Mouse (Mus musculus) stomach, embryonic 16.5 days (tissue): ENCODE data around the gene Spats1. TPM values are rescaled to one million over a fixed set of nuclear protein-coding genes. Genes with fewer than 3 reads are reported as not detected.
"Not testable (repeated sequence)": the region's sequence is repeated elsewhere in the genome, so short reads cannot be mapped to it uniquely, and the experiment has no call there.

ENCODE experiments used
- ATAC-seq: fragments of 200-750 bp; cut with Nextera tagmentation; 2 replicates; pipeline ENCODE4 v1.8.0; 2017; ENCODE audit warnings: moderate number of reproducible peaks, moderate TSS enrichment; ENCODE audit not compliant: insufficient read depth, low FRiP score
- H3K27ac ChIP-seq: fragments of 300-500 bp; sonication (generic); 2 replicates; pipeline ENCODE4 v1.5.1; 2014; ENCODE audit warnings: low read length
- H3K27me3 ChIP-seq: fragments of 300-500 bp; sonication (generic); 2 replicates; pipeline ENCODE4 v1.6.1; 2014; ENCODE audit warnings: low read length, control low read depth, mixed read lengths; ENCODE audit not compliant: control insufficient read depth, insufficient read depth
- H3K36me3 ChIP-seq: fragments of 300-500 bp; sonication (generic); 2 replicates; pipeline ENCODE4 v1.6.1; 2014; ENCODE audit warnings: low read length; ENCODE audit not compliant: control insufficient read depth, insufficient read depth
- H3K4me1 ChIP-seq: fragments of 300-500 bp; sonication (generic); 2 replicates; pipeline ENCODE4 v1.6.1; 2014; ENCODE audit warnings: low read length, control low read depth, mixed read lengths; ENCODE audit not compliant: control insufficient read depth, insufficient read depth
- H3K4me2 ChIP-seq: fragments of 300-500 bp; sonication (generic); 2 replicates; pipeline ENCODE4 v1.6.1; 2014; ENCODE audit warnings: low read depth, low read length, mixed read lengths
- H3K4me3 ChIP-seq: fragments of 300-500 bp; sonication (generic); replicated peaks from 2 replicates; pipeline ENCODE4 v1.5.1; 2014; ENCODE audit warnings: mild to moderate bottlenecking, low read length
- H3K9ac ChIP-seq: fragments of 300-500 bp; sonication (generic); 2 replicates; pipeline ENCODE4 v1.6.1; 2014; ENCODE audit warnings: low read length
- H3K9me3 ChIP-seq: fragments of 300-500 bp; sonication (generic); replicated peaks from 2 replicates; pipeline ENCODE4 v1.6.1; 2016; ENCODE audit warnings: low read length, control low read depth; ENCODE audit not compliant: control insufficient read depth
- WGBS: fragments of 180-500 bp; shearing (Covaris S2); extraction: QIAGEN DNeasy Blood & Tissue Kit; methylation state at CpG from one replicate; pipeline ENCODE4 v1.1.7; 2014; 5-methylcytosine and 5-hydroxymethylcytosine counted together
- polyA plus RNA-seq: library from polyadenylated mRNA; unstranded; fragments of >200 nt; fragmentation: Nextera tagmentation; extraction: Ambion mirVana; gene quantifications from 2 replicates; pipeline ENCODE4 v1.2.1, GENCODE M21; 2015

Gene Spats1
- polyA plus RNA-seq, 1 experiment from 2014 or later: 0.08 TPM

GRCm38 (mm10) chr17:45445923-45446322, 29.3 kb downstream of the Spats1 start:
- no peaks in the 10 kb centered on the region for H3K4me1 ChIP-seq
- H3K27ac ChIP-seq: no peak overlapping the region
- H3K27me3 ChIP-seq: no peaks in the 10 kb centered on the region
- H3K9ac ChIP-seq: no peak overlapping the region
- no peak for ATAC-seq
- no peaks in the 10 kb centered on the region for H3K9me3 ChIP-seq
- H3K4me3 ChIP-seq: no peak overlapping the region
- no peak overlapping the region for H3K4me2 ChIP-seq
- no peaks in the 10 kb centered on the region for H3K36me3 ChIP-seq
- 86% methylated on average over 4 of the region's 4 CpGs for WGBS

DNA sequence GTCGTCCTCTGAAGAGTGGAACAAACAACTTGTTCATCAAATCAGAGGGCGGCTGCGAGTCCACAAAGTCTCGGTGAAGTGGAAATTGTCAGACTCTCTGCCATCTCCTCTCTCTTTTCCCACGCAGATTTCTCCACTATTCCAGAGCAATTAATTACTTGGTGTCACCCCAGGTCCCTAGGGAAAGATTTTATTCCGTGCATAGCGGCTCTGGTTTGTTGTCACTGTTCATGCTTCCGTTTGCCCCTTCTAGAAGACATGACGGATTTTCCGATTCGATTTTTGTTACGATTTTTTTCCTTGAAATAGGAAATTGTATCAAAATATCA, 41.0 kb downstream of the Spats1 start:
- ATAC-seq: no peak
- no peaks in the 10 kb centered on the region for H3K9me3 ChIP-seq
- peak overlapping the region; percentile 94 for H3K9ac ChIP-seq
- H3K4me3 ChIP-seq: peak overlapping the region; percentile 94
- peak overlapping the region; percentile 99; the same call in 1 of the 2 replicates for H3K27ac ChIP-seq
- no peaks in the 10 kb centered on the region for H3K36me3 ChIP-seq
- peak overlapping the region; percentile 79 for H3K4me2 ChIP-seq
- H3K4me1 ChIP-seq: peaks cover 15% of the 10 kb centered on the region
- no peaks in the 10 kb centered on the region for H3K27me3 ChIP-seq
- 8% methylated on average over 12 of the region's 12 CpGs for WGBS

GRCm38 (mm10) chr17:45433419-45434261, 41.6 kb downstream of the Spats1 start, which contains the start of gene Cdc5l:
TSS of gene Cdc5l (minus strand) at chr17:45433737.
- Histone ChIP-seq H3K9me3 (no peaks in the 10 kb centered on the region), H3K4me2 (peak within 1 kb of the TSS; percentile 84), H3K27ac (peak within 1 kb of the TSS; percentile 99), H3K36me3 (no peaks in the 10 kb centered on the region), H3K9ac (peak within 1 kb of the TSS; percentile 94), H3K4me1 (peaks cover 15% of the 10 kb centered on the region), H3K27me3 (no peaks in the 10 kb centered on the region), H3K4me3 (peak within 1 kb of the TSS; percentile 94)
- peak; percentile 99 for ATAC-seq
- WGBS: under 1% methylated on average over 73 of the region's 73 CpGs

- under 1% methylated on average over 62 of the region's 62 CpGs for WGBS
- H3K4me3 ChIP-seq: peak overlapping the region; percentile 94
- H3K36me3 ChIP-seq: no peaks in the 10 kb centered on the region
- H3K9ac ChIP-seq: peak overlapping the region; percentile 94
- H3K9me3 ChIP-seq: no peaks in the 10 kb centered on the region
- peak; percentile 76 for ATAC-seq
- peak overlapping the region; percentile 99 for H3K27ac ChIP-seq
- H3K4me2 ChIP-seq: peak overlapping the region; percentile 84
- peaks cover 15% of the 10 kb centered on the region for H3K4me1 ChIP-seq
- H3K27me3 ChIP-seq: no peaks in the 10 kb centered on the region
Measured at GRCm38 (mm10) chr17:45432706-45433398, 42.4 kb downstream of the Spats1 start.

- ATAC-seq: no peak
- Histone ChIP-seq H3K4me3 (peak overlapping the region; percentile 94), H3K9me3 (no peaks in the 10 kb centered on the region), H3K27ac (no peak overlapping the region), H3K4me2 (peak overlapping the region; percentile 84), H3K36me3 (0 out of 2 replicates have a peak, but pooled peaks cover 3% of the 10 kb centered on the region), H3K4me1 (peaks cover 15% of the 10 kb centered on the region), H3K9ac (peak overlapping the region; percentile 94; the same call in 1 of the 2 replicates), H3K27me3 (no peaks in the 10 kb centered on the region)
- 64% methylated on average over 3 of the region's 3 CpGs for WGBS
Measured at GRCm38 (mm10) chr17:45432007-45432406, 43.2 kb downstream of the Spats1 start.

GRCm38 (mm10) chr17:45417387-45417786, 57.8 kb downstream of the Spats1 start:
- Histone ChIP-seq H3K4me1 (no peaks in the 10 kb centered on the region), H3K4me2 (no peak overlapping the region), H3K27ac (no peak overlapping the region), H3K36me3 (peaks cover 11% of the 10 kb centered on the region; the same call in 1 of the 2 replicates), H3K9ac (no peak overlapping the region), H3K4me3 (no peak overlapping the region), H3K9me3 (no peaks in the 10 kb centered on the region), H3K27me3 (no peaks in the 10 kb centered on the region)
- 81% methylated on average over 2 of the region's 2 CpGs for WGBS
- no peak for ATAC-seq

DNA sequence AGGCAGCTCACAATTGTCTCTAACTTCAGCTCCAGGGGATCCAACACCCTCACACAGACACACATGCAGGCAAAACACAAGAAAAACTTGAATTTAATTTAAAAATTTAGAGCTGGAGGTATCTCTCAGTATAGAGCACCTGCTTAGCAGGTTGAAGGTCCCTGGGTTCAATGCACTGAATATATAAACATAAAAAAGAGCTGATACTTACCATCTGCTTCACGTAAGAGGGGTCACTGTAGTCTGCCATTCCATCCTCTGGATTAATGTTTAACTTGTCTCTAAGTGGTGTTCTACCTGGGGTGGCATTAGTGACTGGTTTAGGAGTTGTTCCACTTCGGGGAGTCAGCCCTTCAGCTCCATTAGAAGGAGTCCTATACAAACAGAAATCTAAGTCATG, 63.6 kb downstream of the Spats1 start:
- not testable (repeated sequence) for H3K9me3 ChIP-seq, H3K27me3 ChIP-seq, H3K27ac ChIP-seq, H3K4me2 ChIP-seq, H3K9ac ChIP-seq, ATAC-seq, H3K4me1 ChIP-seq, H3K4me3 ChIP-seq
- peaks cover 35% of the 10 kb centered on the region for H3K36me3 ChIP-seq
- WGBS: 47% methylated on average over 2 of the region's 2 CpGs

DNA sequence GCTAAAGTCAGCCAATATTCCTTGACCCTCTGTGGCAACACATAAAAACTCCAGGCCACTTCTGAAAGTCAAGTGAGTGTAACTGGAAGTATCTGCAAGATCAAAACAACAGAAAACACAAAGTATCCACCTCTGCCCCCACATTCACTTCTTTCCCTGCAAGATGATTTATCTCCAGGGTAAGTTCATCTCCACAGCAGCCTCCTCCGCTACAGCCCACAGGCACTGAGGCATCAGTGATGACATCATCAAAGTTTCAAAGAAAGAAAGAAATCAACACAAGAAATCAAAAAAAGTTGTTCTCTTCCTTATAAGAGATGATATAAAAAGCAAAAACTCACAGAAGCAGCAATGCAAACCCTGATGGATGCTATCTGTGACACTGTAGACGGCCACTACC, 66.5 kb downstream of the Spats1 start:
- no peak overlapping the region for H3K27ac ChIP-seq
- H3K27me3 ChIP-seq: no peaks in the 10 kb centered on the region
- no peaks in the 10 kb centered on the region for H3K9me3 ChIP-seq
- WGBS: 87% methylated on average over 2 of the region's 2 CpGs
- H3K4me3 ChIP-seq: no peak overlapping the region
- H3K4me2 ChIP-seq: no peak overlapping the region
- H3K4me1 ChIP-seq: no peaks in the 10 kb centered on the region
- no peak overlapping the region for H3K9ac ChIP-seq
- no peak for ATAC-seq
- H3K36me3 ChIP-seq: peaks cover 42% of the 10 kb centered on the region

DNA sequence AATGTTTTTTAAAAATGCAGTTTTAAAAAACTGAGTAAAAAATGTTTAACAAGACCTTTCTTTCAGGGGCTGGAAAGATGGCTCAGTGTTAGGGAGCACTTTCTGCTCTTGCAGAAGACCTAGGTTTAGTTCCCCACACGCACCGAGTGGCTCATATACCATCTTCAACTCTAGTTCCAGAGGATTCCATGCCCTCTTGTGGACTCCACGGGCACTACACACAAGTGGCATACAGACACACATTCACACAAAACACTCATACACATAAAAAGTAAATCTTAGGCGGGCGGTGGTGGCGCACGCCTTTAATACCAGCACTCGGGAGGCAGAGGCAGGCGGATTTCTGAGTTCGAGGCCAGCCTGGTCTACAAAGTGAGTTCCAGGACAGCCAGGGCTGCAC, 68.9 kb downstream of the Spats1 start:
- WGBS: 96% methylated on average over 10 of the region's 10 CpGs
- no peak overlapping the region for H3K9ac ChIP-seq
- H3K27me3 ChIP-seq: no peaks in the 10 kb centered on the region
- no peak overlapping the region for H3K4me3 ChIP-seq
- no peak for ATAC-seq
- peaks cover 6% of the 10 kb centered on the region for H3K4me1 ChIP-seq
- no peaks in the 10 kb centered on the region for H3K9me3 ChIP-seq
- no peak overlapping the region for H3K27ac ChIP-seq
- no peak overlapping the region for H3K4me2 ChIP-seq
- peaks cover 32% of the 10 kb centered on the region for H3K36me3 ChIP-seq
